Mouse (Mus musculus) embryonic facial prominence, embryonic 13.5 days (tissue): Measurements from ENCODE around the gene Eps8l3. TPM values are rescaled to one million over a fixed set of nuclear protein-coding genes. Genes with fewer than 3 reads are reported as not detected.

Experiments used
- ATAC-seq: fragments of 200-750 bp; cut with Nextera tagmentation; 2 replicates; pipeline ENCODE4 v1.8.0; 2017; ENCODE audit warnings: low read depth; ENCODE audit not compliant: insufficient number of reproducible peaks, insufficient read depth, low FRiP score, low TSS enrichment
- H3K27ac ChIP-seq: fragments of 300-500 bp; sonication (generic); 2 replicates; pipeline ENCODE4 v1.5.1; 2015; ENCODE audit warnings: moderate library complexity, mild to moderate bottlenecking, inconsistent platforms
- H3K27me3 ChIP-seq: fragments of 300-500 bp; sonication (generic); 2 replicates; pipeline ENCODE4 v1.6.1; 2015; ENCODE audit warnings: mild to moderate bottlenecking, inconsistent platforms
- H3K36me3 ChIP-seq: fragments of 300-500 bp; sonication (generic); 2 replicates; pipeline ENCODE4 v1.6.1; 2015; ENCODE audit warnings: mild to moderate bottlenecking, inconsistent platforms
- H3K4me1 ChIP-seq: fragments of 300-500 bp; sonication (generic); 2 replicates; pipeline ENCODE4 v1.6.1; 2015; ENCODE audit warnings: inconsistent platforms
- H3K4me2 ChIP-seq: fragments of 300-500 bp; sonication (generic); 2 replicates; pipeline ENCODE4 v1.6.1; 2015; ENCODE audit warnings: moderate library complexity, mild to moderate bottlenecking, inconsistent platforms
- H3K4me3 ChIP-seq: fragments of 300-500 bp; sonication (generic); 2 replicates; pipeline ENCODE4 v1.5.1; 2015; ENCODE audit warnings: mild to moderate bottlenecking, inconsistent platforms
- H3K9ac ChIP-seq: fragments of 300-500 bp; sonication (generic); 2 replicates; pipeline ENCODE4 v1.6.1; 2015; ENCODE audit warnings: mild to moderate bottlenecking, inconsistent platforms
- H3K9me3 ChIP-seq: fragments of 300-500 bp; sonication (generic); 2 replicates; pipeline ENCODE4 v1.6.1; 2016; ENCODE audit warnings: inconsistent platforms
- WGBS: fragments of 180-500 bp; shearing (Covaris S2); methylation state at CpG from one replicate; pipeline ENCODE4 v1.1.7; 2015; ENCODE audit warnings: mixed read lengths; 5-methylcytosine and 5-hydroxymethylcytosine counted together
- polyA plus RNA-seq: library from polyadenylated mRNA; unstranded; fragments of >200 nt; fragmentation: Nextera tagmentation; extraction: Ambion mirVana; gene quantifications from 2 replicates; pipeline ENCODE4 v1.2.1, GENCODE M21; 2015

The Eps8l3 gene
- polyA plus RNA-seq, 1 experiment from 2014 or later = not detected

DNA sequence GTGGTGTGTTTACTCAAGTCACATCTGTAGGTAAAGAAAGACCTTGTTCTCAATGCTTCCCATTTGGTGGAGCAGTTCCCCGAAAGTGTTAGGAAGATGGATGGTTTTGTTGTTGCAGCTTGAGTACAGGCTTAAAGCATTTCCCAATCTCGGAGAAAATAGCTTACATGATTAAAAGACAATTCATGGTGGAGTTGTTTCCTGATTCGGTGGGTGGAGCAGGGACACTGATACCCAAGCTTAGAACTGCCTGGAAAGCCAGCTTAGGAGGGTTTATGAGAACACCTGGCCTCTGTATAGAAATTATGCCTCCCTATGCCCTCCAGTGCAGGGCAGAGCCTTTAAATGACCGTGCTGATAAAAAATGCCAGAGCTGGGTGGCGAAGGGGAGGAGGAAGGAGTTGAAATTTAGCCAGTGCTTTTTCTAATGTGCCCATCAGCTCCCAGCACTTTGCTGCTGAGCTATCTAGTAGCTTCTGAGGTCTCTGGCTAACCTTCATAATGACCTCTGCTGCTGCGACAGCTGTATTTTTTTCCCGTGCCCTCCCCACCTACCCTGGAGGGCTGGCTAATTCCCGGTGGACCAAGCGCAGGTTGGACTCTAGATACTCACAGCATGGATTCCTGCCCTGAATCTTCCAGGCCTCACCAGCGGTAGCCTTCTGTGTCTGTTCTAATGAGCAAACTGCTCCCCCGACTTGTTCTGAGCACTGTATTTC is 24.1 kb downstream of the Eps8l3 start:
- Histone ChIP-seq H3K27me3 (no peaks in the 10 kb centered on the region), H3K36me3 (peaks cover 27% of the 10 kb centered on the region), H3K9me3 (no peaks in the 10 kb centered on the region), H3K4me2 (no peak overlapping the region), H3K4me3 (no peak overlapping the region), H3K4me1 (peaks cover 18% of the 10 kb centered on the region), H3K27ac (no peak overlapping the region), H3K9ac (no peak overlapping the region)
- WGBS = 64% methylated on average over 11 of the region's 11 CpGs
- no peak for ATAC-seq

DNA sequence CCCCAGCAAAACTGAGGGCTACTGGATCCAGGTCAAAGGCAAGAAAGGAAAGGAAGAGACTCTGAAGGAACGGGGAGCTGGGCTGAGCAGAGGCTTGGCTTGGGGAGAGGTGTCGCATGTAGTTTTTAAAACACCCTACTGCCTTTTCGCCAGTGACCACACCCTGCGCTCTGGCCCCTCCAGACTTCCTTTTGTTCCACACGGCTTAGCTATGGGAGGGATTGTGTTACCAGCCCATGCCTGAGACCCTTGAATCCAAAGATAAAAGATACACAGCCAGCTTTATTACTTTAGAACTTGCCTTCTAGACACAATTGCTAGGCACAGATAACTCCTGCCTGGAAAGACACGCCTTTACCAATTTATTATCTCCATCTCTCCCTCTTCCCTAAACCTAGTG is 28.9 kb downstream of the Eps8l3 start:
- no peak for ATAC-seq
- Histone ChIP-seq H3K27me3 (no peaks in the 10 kb centered on the region), H3K4me1 (0 out of 2 replicates have a peak, but pooled peaks cover 16% of the 10 kb centered on the region), H3K36me3 (no peaks in the 10 kb centered on the region), H3K9me3 (no peaks in the 10 kb centered on the region), H3K4me3 (no peak overlapping the region), H3K9ac (no peak overlapping the region), H3K4me2 (no peak overlapping the region), H3K27ac (no peak overlapping the region)
- WGBS = 63% methylated on average over 6 of the region's 6 CpGs

DNA sequence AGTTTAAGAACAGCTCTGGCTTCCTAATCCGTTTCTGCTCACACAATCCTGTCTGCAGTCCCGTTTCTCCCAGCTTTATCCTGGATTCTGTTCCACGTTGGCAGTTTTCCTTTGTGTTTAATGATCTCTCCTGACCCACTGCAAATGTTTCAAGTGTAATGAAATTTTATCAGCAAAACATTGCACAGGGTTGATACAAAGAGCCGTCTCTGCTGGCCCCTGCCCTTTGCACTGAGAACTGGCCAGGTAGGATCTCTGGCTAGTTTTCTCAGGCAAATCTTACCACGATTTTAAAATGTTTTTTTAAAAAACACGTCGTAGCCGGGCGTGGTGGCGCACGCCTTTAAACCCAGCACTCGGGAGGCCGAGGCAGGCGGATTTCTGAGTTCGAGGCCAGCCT is 39.6 kb downstream of the Eps8l3 start:
- Histone ChIP-seq H3K27me3 (no peaks in the 10 kb centered on the region), H3K4me2 (no peak overlapping the region), H3K4me1 (0 out of 2 replicates have a peak, but pooled peaks cover 5% of the 10 kb centered on the region), H3K36me3 (no peaks in the 10 kb centered on the region), H3K4me3 (no peak overlapping the region), H3K9ac (no peak overlapping the region), H3K9me3 (no peaks in the 10 kb centered on the region), H3K27ac (no peak overlapping the region)
- ATAC-seq = no peak
- 84% methylated on average over 15 of the region's 15 CpGs for WGBS

DNA sequence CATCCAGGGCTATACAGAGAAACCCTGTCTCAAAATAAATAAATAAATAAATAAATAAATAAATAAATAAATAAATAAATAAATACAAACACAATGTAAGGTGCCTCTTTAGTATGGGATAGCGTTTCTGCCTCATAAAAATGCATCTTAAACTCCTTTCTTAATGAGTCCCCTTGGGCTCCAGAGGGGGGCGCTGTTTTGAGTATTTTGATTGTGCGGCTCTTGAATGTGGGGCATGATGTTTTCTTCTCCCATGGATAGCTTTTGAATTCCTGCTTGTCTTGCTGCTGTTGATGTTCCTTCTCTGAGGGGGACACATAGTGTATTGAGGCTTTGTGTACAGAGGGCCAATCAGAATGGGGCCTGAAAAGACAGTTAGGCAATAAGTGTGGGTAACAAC is 40.1 kb downstream of the Eps8l3 start:
- Histone ChIP-seq H3K27ac (no peak overlapping the region), H3K27me3 (no peaks in the 10 kb centered on the region), H3K9me3 (no peaks in the 10 kb centered on the region), H3K4me1 (0 out of 2 replicates have a peak, but pooled peaks cover 5% of the 10 kb centered on the region), H3K4me2 (no peak overlapping the region), H3K9ac (no peak overlapping the region), H3K4me3 (no peak overlapping the region), H3K36me3 (no peaks in the 10 kb centered on the region)
- 83% methylated on average over 3 of the region's 3 CpGs for WGBS
- no peak for ATAC-seq

DNA sequence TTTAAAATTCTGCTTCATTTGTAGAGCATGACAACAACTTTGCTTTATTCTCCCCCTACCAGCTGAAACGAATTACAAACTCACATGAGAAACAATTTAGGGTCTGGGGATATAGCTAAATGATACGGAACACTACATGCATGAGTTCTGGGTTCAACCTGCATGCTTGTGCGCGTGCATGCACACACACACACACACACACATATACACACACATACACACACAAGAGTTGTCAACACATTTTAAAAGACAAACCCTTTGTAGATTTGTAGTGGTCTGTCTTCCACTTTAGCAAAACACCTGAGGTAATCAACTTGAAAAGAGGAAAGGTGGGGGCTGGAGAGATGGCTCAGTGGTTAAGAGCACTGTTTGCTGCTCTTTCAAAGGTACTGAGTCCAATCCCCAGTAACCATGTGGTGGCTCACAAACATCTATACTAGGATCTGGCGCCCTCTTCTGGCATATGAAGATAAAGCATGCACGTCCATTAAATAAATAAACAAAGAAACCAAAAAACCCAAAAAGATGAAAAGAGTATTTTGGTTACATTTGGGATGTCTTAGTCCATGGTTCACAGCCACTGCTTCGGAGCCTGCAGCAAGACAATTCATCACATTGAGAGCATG is 40.9 kb downstream of the Eps8l3 start:
- no peak for ATAC-seq
- Histone ChIP-seq H3K27ac (no peak overlapping the region), H3K4me3 (no peak overlapping the region), H3K4me1 (0 out of 2 replicates have a peak, but pooled peaks cover 5% of the 10 kb centered on the region), H3K9me3 (no peaks in the 10 kb centered on the region), H3K36me3 (no peaks in the 10 kb centered on the region), H3K27me3 (no peaks in the 10 kb centered on the region), H3K9ac (no peak overlapping the region), H3K4me2 (no peak overlapping the region)
- WGBS = 40% methylated on average over 7 of the region's 7 CpGs

DNA sequence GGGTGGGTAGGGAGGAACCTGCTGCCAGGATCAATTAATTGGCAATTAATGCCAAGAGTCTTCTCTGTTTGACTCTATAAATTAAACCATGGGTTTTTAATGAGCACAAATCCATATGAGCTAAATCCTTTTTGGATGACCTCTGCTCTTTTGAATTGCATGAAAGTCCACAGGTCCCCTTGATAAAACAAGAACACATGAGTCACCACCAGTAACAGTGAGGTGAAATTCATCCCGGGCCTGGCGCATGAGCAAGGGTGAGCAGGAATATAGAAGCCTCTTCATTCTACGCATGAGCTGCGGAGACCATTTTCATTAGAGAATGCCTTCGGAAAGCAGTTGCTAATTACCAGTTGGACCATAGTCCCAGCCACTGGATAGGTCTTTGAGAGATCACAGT is 43.3 kb downstream of the Eps8l3 start:
- no peaks in the 10 kb centered on the region for H3K27me3 ChIP-seq
- 0 out of 2 replicates have a peak, but pooled peaks cover 5% of the 10 kb centered on the region for H3K4me1 ChIP-seq
- H3K9ac ChIP-seq = no peak overlapping the region
- H3K27ac ChIP-seq = no peak overlapping the region
- H3K4me3 ChIP-seq = no peak overlapping the region
- 91% methylated on average over 5 of the region's 5 CpGs for WGBS
- H3K9me3 ChIP-seq = no peaks in the 10 kb centered on the region
- no peaks in the 10 kb centered on the region for H3K36me3 ChIP-seq
- H3K4me2 ChIP-seq = no peak overlapping the region
- no peak for ATAC-seq

DNA sequence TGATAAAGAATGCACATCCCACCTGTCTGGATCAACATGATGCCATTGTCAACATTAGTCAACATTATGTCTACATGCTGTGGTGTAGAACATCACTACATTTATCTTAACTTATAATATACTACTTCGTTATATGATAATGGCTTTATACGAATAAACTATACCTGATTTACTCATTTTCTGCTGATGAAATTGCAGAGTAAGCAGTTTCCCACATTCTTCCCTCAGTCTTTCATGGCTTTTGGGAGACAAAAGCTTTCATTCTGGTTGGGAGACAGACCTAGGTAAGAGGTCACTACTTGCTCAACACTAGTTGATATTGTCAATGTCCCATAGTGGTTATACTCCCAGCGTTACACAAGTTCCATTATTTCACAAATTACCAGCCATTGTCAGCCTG is 48.3 kb downstream of the Eps8l3 start:
- WGBS = 90% methylated on average over 3 of the region's 3 CpGs
- H3K9ac ChIP-seq = no peak overlapping the region
- no peak overlapping the region for H3K4me3 ChIP-seq
- no peaks in the 10 kb centered on the region for H3K27me3 ChIP-seq
- ATAC-seq = no peak
- H3K9me3 ChIP-seq = no peaks in the 10 kb centered on the region
- no peaks in the 10 kb centered on the region for H3K4me1 ChIP-seq
- no peak overlapping the region for H3K4me2 ChIP-seq
- H3K36me3 ChIP-seq = no peaks in the 10 kb centered on the region
- H3K27ac ChIP-seq = no peak overlapping the region

DNA sequence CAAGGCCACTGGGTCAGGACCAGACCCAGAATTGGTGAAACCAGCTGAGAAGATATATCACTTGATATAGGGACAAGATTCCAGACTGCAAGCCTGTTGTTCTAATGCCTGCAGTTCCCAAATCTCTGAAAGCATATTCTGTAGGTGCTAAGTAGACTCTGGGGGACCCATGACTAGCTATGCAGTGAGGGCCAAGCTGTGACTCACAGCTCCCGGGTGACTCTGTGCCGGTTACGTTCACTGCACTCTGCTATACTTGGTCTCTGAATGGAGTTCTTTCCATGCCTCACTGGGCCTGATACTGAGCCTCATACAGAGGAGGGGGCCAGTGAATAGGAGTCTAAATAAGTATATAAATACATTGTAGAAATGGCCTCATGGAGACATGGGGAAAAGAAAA is 50.8 kb downstream of the Eps8l3 start:
- WGBS = 92% methylated on average over 3 of the region's 3 CpGs
- H3K4me1 ChIP-seq = 0 out of 2 replicates have a peak, but pooled peaks cover 6% of the 10 kb centered on the region
- no peak overlapping the region for H3K4me2 ChIP-seq
- H3K36me3 ChIP-seq = no peaks in the 10 kb centered on the region
- no peaks in the 10 kb centered on the region for H3K27me3 ChIP-seq
- H3K9ac ChIP-seq = no peak overlapping the region
- ATAC-seq = no peak
- H3K9me3 ChIP-seq = no peaks in the 10 kb centered on the region
- H3K27ac ChIP-seq = no peak overlapping the region
- H3K4me3 ChIP-seq = no peak overlapping the region

DNA sequence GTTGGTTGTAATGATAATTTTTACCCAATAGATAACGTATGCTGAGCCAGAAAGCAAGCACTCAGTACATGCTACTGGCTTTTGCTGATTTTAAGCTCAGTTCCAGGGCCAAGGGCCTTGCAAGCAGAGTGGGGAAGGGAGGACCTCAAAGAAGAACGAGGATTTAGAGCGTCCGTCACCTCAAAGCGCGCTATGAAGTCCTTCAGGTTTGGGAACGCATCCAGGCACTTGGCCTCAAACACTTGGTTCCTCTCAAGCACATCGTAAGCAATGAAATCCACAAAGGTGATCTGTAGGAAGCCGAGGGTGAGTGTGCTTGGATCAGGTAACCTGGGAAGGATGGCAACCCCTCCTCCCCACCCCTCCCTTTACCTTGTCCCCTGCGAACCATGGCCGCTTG is 51.7 kb downstream of the Eps8l3 start:
- WGBS = 88% methylated on average over 11 of the region's 11 CpGs
- no peak for ATAC-seq

DNA sequence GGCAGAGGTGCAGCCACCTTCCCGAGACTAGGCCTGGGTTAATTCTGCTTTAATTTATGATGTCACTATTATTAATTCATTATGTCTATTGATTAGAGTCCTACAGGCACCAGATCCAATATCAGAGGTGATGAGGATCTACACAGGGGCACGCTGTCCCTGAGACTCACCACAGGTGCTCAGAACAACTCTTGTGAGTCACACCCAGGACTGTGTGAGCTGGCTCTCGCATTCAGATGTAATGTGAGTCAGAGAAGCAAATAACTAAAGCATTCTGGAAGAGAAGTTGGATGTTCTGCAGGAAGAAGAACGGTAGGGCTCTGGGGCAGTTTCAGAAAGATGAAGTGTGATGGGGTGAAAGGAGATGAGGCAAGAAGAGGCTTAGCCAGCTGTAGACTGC is 52.2 kb downstream of the Eps8l3 start:
- H3K4me1 ChIP-seq = 0 out of 2 replicates have a peak, but pooled peaks cover 6% of the 10 kb centered on the region
- no peaks in the 10 kb centered on the region for H3K27me3 ChIP-seq
- 83% methylated on average over 4 of the region's 4 CpGs for WGBS
- H3K9me3 ChIP-seq = no peaks in the 10 kb centered on the region
- no peak overlapping the region for H3K9ac ChIP-seq
- no peak overlapping the region for H3K27ac ChIP-seq
- no peak overlapping the region for H3K4me2 ChIP-seq
- no peaks in the 10 kb centered on the region for H3K36me3 ChIP-seq
- no peak for ATAC-seq
- no peak overlapping the region for H3K4me3 ChIP-seq

More for the DNA sequence above, 51.7 kb downstream of the Eps8l3 start:
- Histone ChIP-seq H3K27ac (no peak overlapping the region), H3K9ac (no peak overlapping the region), H3K27me3 (no peaks in the 10 kb centered on the region), H3K4me2 (no peak overlapping the region), H3K4me1 (0 out of 2 replicates have a peak, but pooled peaks cover 6% of the 10 kb centered on the region), H3K4me3 (no peak overlapping the region), H3K9me3 (no peaks in the 10 kb centered on the region), H3K36me3 (no peaks in the 10 kb centered on the region)

DNA sequence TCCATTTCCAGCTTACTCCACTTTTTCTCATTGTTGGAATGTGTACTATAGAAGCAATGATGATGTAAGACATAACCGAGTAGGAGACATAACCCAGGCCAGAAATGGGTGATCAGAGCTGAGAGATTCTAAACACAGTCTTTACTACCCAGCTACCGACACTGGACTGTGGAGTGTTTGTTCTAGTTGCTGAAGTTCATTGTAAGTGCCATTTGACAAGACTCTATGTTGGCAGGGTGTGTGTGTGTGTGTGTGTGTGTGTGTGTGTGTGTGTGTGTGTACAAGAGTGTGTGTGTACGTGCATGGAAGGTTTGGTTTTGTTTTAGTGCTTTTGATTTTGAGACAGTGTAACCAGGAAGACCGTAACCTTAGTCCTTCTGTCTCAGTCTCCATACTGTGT is 52.7 kb downstream of the Eps8l3 start:
- no peaks in the 10 kb centered on the region for H3K9me3 ChIP-seq
- no peak overlapping the region for H3K9ac ChIP-seq
- H3K4me1 ChIP-seq = 0 out of 2 replicates have a peak, but pooled peaks cover 6% of the 10 kb centered on the region
- H3K27ac ChIP-seq = no peak overlapping the region
- WGBS = 86% methylated on average over 4 of the region's 4 CpGs
- no peak for ATAC-seq
- no peak overlapping the region for H3K4me3 ChIP-seq
- no peaks in the 10 kb centered on the region for H3K27me3 ChIP-seq
- H3K36me3 ChIP-seq = no peaks in the 10 kb centered on the region
- H3K4me2 ChIP-seq = no peak overlapping the region

DNA sequence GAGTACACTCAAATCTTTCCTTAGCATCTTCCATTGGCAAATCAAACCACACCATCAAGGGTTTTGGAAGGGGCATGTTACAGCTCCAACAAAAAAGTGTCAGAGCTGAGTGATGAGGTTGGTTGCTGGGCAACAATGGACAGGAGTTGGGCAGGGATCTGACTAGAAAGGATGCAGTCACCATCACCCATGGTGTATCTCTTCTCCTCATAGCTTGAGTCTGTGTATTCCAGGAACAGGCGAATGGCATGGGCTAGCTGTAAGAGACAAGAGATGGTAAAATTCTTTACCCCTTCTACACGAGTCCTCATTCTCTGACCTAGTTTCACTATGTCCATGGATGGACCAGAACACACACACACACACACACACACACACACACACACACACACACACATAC is 54.1 kb downstream of the Eps8l3 start:
- peak overlapping the region; percentile 57 for H3K4me2 ChIP-seq
- no peaks in the 10 kb centered on the region for H3K36me3 ChIP-seq
- H3K4me1 ChIP-seq = 0 out of 2 replicates have a peak, but pooled peaks cover 6% of the 10 kb centered on the region
- H3K9me3 ChIP-seq = no peaks in the 10 kb centered on the region
- H3K4me3 ChIP-seq = peak overlapping the region; percentile 36
- no peak; the same call in 1 of the 2 replicates for ATAC-seq
- H3K27ac ChIP-seq = 0 out of 2 replicates have a peak overlapping the region, but pooled peaks have one; percentile 60
- 73% methylated on average over 2 of the region's 2 CpGs for WGBS
- H3K27me3 ChIP-seq = no peaks in the 10 kb centered on the region
- peak overlapping the region; percentile 60; the same call in 1 of the 2 replicates for H3K9ac ChIP-seq
